Mouse (Mus musculus) cerebellum, adult 11 months (tissue): ENCODE data around the gene Dock1.

Experiments used
- DNase-seq: peaks from one replicate; pipeline ENCODE4 v3.0.0; 2022

The Dock1 gene

GRCm38 (mm10) chr7:134670312-134671002 is at the start of gene Dock1:
Gene Dock1 (plus strand): TSS chr7:134670654.
- peak; percentile 4 for DNase-seq

GRCm38 (mm10) chr7:134627906-134628305 is 42.5 kb upstream of the Dock1 start:
- no peak for DNase-seq

- no peak for DNase-seq
These were observed 20.1 kb upstream of the Dock1 start for GRCm38 (mm10) chr7:134650246-134650830.

GRCm38 (mm10) chr7:134651071-134651470 is 19.4 kb upstream of the Dock1 start:
- DNase-seq: no peak

GRCm38 (mm10) chr7:134663241-134663640 is 7.2 kb upstream of the Dock1 start:
- no peak for DNase-seq

GRCm38 (mm10) chr7:134665642-134666282 is 4.7 kb upstream of the Dock1 start:
- no peak for DNase-seq

- no peak for DNase-seq
These were observed 3.2 kb upstream of the Dock1 start for GRCm38 (mm10) chr7:134667271-134667702.

GRCm38 (mm10) chr7:134669474-134670311 is 761 bp upstream of the Dock1 start:
- no peak for DNase-seq

- no peak for DNase-seq
These were observed 578 bp downstream of the Dock1 start for GRCm38 (mm10) chr7:134671003-134671461.

- DNase-seq: no peak
These were observed 1.0 kb downstream of the Dock1 start for GRCm38 (mm10) chr7:134671467-134671901.

- no peak for DNase-seq
These were observed 2.7 kb downstream of the Dock1 start for GRCm38 (mm10) chr7:134673135-134673534.

GRCm38 (mm10) chr7:134673952-134674351 is 3.5 kb downstream of the Dock1 start:
- no peak for DNase-seq

- no peak for DNase-seq
These were observed 7.4 kb downstream of the Dock1 start for GRCm38 (mm10) chr7:134677852-134678251.

GRCm38 (mm10) chr7:134679314-134680158 is 9.1 kb downstream of the Dock1 start:
- DNase-seq: no peak

- DNase-seq: no peak
These were observed 9.7 kb downstream of the Dock1 start for GRCm38 (mm10) chr7:134680161-134680560.

GRCm38 (mm10) chr7:134681729-134682527 is 11.5 kb downstream of the Dock1 start:
- DNase-seq: no peak

- no peak for DNase-seq
These were observed 17.9 kb downstream of the Dock1 start for GRCm38 (mm10) chr7:134688332-134688731.

- no peak for DNase-seq
These were observed 19.7 kb downstream of the Dock1 start for GRCm38 (mm10) chr7:134690118-134690517.

GRCm38 (mm10) chr7:134690806-134691205 is 20.4 kb downstream of the Dock1 start:
- no peak for DNase-seq

- DNase-seq: no peak
These were observed 22.9 kb downstream of the Dock1 start for GRCm38 (mm10) chr7:134693325-134693724.

- DNase-seq: no peak
These were observed 25.0 kb downstream of the Dock1 start for GRCm38 (mm10) chr7:134695431-134695830.
